Mouse (Mus musculus): ENCODE results near the gene Fem1b.
"Not testable (repeated sequence)": the region's sequence is repeated elsewhere in the genome, so short reads cannot be mapped to it uniquely, and the experiment has no call there.

Gene Fem1b

DNA sequence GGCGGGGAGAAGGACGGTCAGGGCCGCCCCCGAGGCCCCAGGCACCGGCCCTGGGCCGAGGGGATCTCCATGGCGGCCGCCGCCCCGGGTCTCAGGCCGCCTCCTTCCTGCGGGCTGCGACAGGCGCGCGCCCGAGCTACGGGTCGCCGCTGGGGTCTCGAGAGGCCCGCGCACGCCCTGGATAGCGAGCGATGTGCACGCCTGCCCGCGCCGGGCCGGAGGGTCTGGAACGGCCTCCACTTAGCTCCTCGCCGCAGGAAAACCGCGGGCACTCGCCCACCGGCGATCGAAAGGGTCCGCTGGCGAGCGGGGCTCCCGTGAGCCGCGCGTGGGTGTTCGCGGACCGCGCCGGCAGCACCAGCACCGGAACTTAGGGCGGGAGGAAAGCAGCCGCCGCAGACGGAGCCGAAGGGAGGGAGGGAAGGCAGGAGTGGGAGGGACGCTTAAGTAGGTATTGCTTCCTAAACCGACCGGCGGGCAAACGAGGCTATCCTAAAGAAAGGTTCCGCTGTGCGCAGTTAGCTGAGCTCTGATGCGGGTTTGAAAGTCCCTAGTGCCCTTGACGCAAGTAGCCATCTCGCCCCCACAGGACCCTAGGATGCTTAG lies at the start of gene Fem1b:
Fem1b (minus strand) TSS at position 419 of the 606 bp plus-strand sequence.
- peak; percentile 93 for DNase-seq (ENCODE audit: low spot score)

DNA sequence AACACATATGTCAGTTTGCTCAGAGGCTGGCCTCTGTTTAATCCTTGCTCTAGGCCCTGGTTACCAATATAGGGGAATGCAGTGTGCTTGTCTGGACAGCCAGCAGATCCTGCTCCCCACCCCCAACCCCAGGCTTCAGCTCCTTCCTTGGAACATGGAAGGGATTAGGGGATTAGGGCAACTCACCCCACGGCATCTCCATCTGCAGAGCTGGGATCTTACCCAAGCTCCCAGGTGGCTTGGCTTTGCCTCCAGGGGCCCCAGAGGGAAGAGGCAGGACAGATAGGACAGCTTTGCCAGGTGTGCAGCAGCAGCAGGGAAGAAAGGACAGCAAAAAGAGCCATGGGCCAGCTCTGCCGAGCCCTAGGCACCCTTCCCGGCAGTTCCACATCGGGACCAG lies 49.1 kb upstream of the Fem1b start:
- no peak for DNase-seq (ENCODE audit: low spot score)

DNA sequence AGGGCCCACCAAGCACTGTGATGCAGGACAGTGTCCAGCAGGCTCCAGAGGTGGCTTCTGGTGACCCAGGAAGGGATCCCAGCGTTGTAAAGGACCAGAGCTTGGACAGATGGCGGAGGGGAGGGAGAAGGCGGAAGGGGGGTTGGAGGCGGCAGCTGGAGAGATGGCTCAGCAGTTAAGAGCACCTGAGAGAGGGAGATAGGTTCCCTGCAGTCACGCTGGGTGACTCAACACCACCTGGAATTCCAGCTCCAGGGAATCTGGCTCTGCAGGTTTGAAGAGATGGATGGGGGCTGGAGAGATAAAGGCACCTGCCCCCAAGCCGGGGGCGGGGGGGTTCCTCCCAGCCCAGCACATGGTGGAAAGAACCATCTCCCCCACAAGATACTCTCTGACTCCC lies 48.4 kb upstream of the Fem1b start:
- not testable (repeated sequence) for DNase-seq (ENCODE audit: low spot score)

DNA sequence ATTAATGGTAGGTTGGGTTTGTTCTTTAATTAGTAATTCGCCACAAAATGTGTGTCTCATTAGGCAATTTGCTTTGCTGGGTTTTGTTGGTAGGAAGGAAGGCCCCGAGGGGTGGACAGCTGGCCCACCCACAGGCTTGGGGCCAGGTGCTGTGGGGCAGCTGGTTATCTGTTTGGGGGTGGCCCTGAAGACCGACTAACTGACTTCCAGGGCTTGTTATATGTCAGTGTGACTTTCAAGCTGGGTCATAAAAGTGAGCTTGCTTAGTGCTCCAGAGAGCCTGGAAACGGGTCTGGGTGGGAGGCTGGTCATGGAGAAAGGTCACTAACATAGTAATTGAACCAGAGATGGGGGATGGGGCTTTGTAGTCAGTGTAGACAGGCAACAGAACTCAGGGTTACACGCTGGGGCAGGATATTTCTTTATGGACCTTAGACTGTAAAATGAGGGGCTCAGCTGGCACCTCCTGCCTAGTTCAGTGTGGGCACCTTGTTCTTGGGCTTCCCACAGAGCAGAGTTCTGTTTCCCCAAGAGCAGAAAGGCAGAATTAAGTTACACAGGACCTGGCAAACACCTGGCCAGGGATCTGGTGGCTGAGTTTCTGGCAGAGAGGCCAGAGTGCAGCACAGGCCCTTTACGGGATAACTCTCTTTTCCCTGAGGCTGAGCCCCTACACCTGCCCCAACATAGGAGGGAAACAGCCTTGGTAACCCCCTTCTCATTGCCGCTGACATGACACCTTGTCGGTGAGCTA lies 46.7 kb upstream of the Fem1b start:
- DNase-seq (ENCODE audit: low spot score), result no peak

DNA sequence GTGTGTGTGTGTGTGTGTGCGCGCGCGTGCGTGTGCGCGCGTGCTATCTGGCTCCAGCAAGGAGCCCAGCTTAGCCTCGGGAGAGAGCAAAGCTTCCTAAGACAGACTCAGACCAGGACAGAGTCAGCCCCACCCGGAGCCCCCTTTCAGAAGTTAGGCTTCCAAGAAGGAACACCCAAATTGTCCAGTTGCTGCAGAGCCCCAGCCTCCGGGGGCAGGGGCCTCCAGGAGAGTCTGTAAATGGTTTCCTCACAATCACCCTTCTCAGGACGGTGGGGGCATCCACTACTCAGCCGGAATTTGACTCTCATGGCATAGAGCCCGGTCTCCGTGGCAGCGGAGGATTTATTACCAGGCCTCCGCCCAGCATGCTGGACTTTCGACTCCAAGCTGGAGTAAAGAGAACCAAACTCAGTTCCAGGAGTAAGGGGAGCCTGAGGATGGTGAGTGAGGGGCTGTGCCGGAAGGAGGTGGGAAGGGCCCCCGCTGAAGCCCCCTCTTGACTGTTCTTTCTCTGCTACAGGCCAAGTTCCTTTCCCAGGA lies 46.1 kb upstream of the Fem1b start, which contains the start of gene Calml4:
Calml4 (plus strand) TSS at position 362 of the 543 bp plus-strand sequence.
- no peak for DNase-seq (ENCODE audit: low spot score)

DNA sequence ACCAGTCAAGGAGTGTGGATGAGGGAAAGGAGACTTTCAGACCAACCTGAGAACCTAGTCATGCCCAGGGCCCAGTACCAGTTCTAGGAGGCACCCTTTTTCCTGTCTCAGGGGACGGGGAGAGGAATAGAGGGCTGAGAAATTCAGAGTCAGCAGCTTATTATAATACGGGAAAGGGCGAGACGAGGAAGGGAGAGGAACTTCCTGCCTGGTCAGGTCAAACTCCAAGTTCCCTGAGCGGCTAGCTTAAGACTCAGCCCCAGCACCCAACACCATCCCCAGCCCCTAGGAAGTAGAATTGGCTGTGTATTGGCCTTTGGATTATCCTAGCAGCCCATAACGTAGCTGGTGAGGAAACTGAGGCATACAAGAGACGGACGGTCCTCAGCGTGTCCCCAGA lies 45.5 kb upstream of the Fem1b start:
- DNase-seq (ENCODE audit: low spot score), result no peak

GRCm38 (mm10) chr9:62854483-62854882 lies 42.7 kb upstream of the Fem1b start:
- DNase-seq (ENCODE audit: low spot score), result no peak

DNA sequence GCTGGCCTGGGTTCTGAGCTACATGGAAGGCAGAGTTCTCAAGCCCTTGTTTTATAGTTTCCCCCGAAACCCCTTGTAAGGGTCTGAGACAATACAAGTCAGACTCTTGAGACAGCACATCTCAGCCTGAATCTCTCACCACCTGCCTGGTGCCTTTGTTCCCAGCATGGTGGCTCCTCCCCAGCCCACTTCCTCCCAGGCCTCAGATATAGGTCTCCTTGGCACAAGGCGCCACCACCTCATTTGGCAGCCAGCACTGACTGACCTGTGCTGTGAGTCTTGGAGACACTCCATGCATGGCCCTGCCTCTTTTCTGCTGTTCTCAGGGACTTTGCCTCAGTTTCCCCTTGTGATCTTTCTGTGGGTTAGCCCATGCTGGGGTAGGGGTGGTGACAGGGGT lies 39.8 kb upstream of the Fem1b start:
- peak; percentile 41 for DNase-seq (ENCODE audit: low spot score)

- no peak for DNase-seq (ENCODE audit: low spot score)
Measured at GRCm38 (mm10) chr9:62848641-62849040, 36.9 kb upstream of the Fem1b start.

DNA sequence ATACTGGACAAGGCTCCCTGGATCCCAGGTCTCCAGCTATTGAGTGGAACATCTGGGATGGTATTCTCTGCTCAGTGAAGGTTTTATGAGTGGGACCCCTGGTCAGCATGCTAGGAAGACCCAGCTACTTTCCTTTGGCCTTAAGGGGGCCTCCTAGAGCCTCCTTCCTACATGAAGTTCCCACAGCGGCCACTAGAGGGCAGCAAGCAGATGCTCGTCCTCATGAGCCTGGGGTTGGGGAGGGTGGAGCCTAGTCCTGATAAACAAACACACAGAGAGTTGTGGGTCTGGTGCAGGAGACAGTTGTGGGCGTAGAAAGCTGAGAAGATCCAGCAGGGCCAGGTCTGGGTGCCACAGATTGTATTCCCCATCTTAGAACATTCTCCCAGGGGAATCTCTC lies 36.0 kb upstream of the Fem1b start:
- DNase-seq (ENCODE audit: low spot score), result peak; percentile 78

GRCm38 (mm10) chr9:62844461-62844860 lies 32.7 kb upstream of the Fem1b start:
- DNase-seq (ENCODE audit: low spot score), result no peak

GRCm38 (mm10) chr9:62843356-62844024 lies 31.8 kb upstream of the Fem1b start:
- no peak for DNase-seq (ENCODE audit: low spot score)

DNA sequence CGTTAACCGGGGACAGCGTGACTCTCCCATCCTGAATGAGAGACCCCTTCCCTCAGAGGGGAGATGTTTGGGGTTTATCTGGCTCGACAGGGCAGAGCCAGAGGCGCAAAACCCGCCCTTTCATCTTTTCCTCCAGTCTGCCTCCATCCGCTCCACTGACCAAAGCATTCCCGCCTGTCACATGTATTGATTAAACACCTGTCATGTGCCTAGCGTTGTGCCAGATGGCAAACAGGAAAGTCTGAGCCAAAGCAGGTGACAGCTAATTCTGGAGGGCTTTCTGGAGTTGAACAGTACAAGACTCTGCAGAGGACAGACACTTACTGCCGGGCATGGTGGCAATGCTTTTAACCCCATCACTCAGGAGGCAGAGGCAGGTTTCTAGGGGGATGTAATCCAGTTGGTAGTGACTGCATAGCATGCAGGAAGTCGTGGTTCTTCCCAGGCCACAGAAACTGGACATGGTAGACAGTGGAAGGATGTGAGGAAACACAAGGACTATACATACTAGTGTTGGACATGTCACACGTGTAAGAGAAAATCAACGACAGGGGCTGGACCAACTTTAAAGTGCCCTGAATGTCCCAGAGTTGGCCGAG lies 27.5 kb upstream of the Fem1b start:
- no peak for DNase-seq (ENCODE audit: low spot score)

- DNase-seq (ENCODE audit: low spot score), result peak; percentile 73
Measured at GRCm38 (mm10) chr9:62838506-62839171, 26.9 kb upstream of the Fem1b start, which contains the start of gene Cln6. Cln6 (plus strand) TSS chr9:62838785.

- no peak for DNase-seq (ENCODE audit: low spot score)
Measured at GRCm38 (mm10) chr9:62838146-62838505, 26.4 kb upstream of the Fem1b start.

- no peak for DNase-seq (ENCODE audit: low spot score)
Measured at GRCm38 (mm10) chr9:62837611-62838010, 25.9 kb upstream of the Fem1b start.

DNA sequence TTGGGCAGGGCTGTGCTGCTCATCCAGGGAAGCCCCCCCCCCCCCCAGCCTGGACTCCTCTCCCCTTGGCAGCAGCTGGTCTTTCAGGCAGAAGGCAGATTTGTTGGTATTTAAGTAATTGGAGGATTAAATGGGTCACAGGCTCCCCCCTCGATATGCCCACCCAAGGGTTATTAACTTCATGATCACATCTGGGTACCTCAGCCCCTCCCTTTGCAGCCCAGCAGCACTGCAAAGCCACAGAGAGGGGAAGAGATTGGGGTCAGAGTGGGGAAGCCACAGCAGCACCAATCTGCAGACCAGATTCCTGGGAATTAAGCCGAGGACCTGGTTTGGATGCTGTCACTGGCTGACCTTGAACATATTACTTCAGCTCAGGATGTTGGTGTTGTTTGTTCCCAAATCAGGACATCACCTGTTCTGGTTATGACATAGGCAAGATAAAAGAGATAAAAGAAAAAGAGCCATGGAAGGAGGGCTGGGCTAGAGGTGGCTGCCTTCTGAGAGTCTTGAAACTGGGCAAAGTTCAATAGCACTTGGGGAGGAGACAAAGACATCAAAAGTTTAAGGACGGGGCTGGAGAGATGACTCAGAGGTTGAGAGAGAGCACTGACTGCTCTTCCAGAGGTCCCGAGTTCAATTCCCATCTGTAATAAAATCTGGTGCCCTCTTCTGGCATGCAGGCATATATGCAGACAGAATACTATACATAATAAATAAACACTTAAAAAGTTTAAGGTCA lies 24.1 kb upstream of the Fem1b start:
- no peak for DNase-seq (ENCODE audit: low spot score)

GRCm38 (mm10) chr9:62834906-62835305 lies 23.2 kb upstream of the Fem1b start:
- DNase-seq (ENCODE audit: low spot score), result no peak

DNA sequence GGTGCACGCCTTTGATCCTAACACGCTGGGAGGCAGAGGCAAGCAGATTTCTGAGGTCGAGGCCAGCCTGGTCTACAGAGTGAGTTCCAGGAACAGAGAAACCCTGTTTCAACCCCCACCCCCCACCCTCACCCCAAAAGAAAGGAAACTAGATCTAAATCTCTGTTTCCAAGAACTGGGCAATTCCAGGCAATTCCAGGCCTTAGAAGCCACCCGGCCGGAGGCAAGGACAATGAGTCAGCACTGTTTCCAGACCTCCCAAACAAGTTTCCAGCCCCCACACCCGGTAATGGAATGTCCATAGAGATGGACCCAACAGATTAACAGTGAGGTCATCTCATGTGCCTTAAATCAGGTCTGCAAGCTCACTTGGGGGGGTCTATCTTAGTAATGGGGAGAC lies 18.1 kb upstream of the Fem1b start:
- no peak for DNase-seq (ENCODE audit: low spot score)

DNA sequence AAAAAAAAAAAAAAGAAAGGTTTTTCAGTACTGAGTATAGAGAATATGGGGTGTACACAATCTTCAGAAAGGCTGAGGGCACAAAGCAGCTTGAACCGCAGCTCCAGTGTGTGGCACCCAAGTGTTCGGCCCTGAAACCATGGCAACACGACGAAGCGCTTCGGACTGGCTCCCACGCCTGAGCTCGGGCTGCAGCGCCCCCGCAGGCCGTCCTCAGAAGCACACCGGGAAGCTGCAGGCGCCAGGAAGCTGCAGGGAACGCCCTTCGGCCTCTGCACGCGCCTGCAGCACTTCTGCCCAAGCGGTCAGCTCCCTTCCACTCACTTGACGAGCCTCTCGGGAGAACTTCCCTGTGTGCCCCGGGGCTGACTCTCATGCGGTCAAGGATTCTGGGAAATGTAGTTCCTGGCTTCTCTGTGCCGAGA lies 16.9 kb upstream of the Fem1b start:
- DNase-seq (ENCODE audit: low spot score), result peak; percentile 85

All from T-cell, adult 2 months (primary cell).